Mouse (Mus musculus) limb, embryonic 12.5 days (tissue): ENCODE data around the gene Shisa2. TPM values are rescaled to one million over a fixed set of nuclear protein-coding genes. Genes with fewer than 3 reads are reported as not detected.

ENCODE experiments used
- ATAC-seq: fragments of 200-750 bp; cut with Nextera tagmentation; 2 replicates; pipeline ENCODE4 v1.8.0; 2017; ENCODE audit warnings: low read depth, moderate TSS enrichment; ENCODE audit not compliant: insufficient number of reproducible peaks, insufficient read depth, low FRiP score, low TSS enrichment
- H3K27ac ChIP-seq: fragments of 300-500 bp; sonication (generic); 2 replicates; pipeline ENCODE4 v1.5.1; 2016; ENCODE audit warnings: mild to moderate bottlenecking, moderate library complexity
- H3K27me3 ChIP-seq: fragments of 300-500 bp; sonication (generic); 2 replicates; pipeline ENCODE4 v1.6.1; 2016; ENCODE audit warnings: mild to moderate bottlenecking, moderate library complexity
- H3K36me3 ChIP-seq: fragments of 300-500 bp; sonication (generic); 2 replicates; pipeline ENCODE4 v1.6.1; 2016; ENCODE audit warnings: mild to moderate bottlenecking, moderate library complexity
- H3K4me1 ChIP-seq: fragments of 300-500 bp; sonication (generic); replicated peaks from 2 replicates; pipeline ENCODE4 v1.6.1; 2016
- H3K4me2 ChIP-seq: fragments of 300-500 bp; sonication (generic); 2 replicates; pipeline ENCODE4 v1.6.1; 2016; ENCODE audit warnings: mild to moderate bottlenecking, moderate library complexity
- H3K4me3 ChIP-seq: fragments of 300-500 bp; sonication (generic); replicated peaks from 2 replicates; pipeline ENCODE4 v1.5.1; 2016; ENCODE audit warnings: mild to moderate bottlenecking
- H3K9ac ChIP-seq: fragments of 300-500 bp; sonication (generic); replicated peaks from 2 replicates; pipeline ENCODE4 v1.6.1; 2016; ENCODE audit warnings: mild to moderate bottlenecking, moderate library complexity
- H3K9me3 ChIP-seq: fragments of 300-500 bp; sonication (generic); 2 replicates; pipeline ENCODE4 v1.6.1; 2016; ENCODE audit warnings: mild to moderate bottlenecking, moderate library complexity
- WGBS: fragments of 180-500 bp; shearing (Covaris S2); methylation state at CpG from one replicate; pipeline ENCODE4 v1.1.7; 2016; 5-methylcytosine and 5-hydroxymethylcytosine counted together
- polyA plus RNA-seq: library from polyadenylated mRNA; unstranded; fragments of >200 nt; fragmentation: Nextera tagmentation; extraction: Ambion mirVana; gene quantifications from 2 replicates; pipeline ENCODE4 v1.2.1, GENCODE M21; 2016

The Shisa2 gene
- polyA plus RNA-seq: 89.9 and 96.0 TPM in 2 replicates

DNA sequence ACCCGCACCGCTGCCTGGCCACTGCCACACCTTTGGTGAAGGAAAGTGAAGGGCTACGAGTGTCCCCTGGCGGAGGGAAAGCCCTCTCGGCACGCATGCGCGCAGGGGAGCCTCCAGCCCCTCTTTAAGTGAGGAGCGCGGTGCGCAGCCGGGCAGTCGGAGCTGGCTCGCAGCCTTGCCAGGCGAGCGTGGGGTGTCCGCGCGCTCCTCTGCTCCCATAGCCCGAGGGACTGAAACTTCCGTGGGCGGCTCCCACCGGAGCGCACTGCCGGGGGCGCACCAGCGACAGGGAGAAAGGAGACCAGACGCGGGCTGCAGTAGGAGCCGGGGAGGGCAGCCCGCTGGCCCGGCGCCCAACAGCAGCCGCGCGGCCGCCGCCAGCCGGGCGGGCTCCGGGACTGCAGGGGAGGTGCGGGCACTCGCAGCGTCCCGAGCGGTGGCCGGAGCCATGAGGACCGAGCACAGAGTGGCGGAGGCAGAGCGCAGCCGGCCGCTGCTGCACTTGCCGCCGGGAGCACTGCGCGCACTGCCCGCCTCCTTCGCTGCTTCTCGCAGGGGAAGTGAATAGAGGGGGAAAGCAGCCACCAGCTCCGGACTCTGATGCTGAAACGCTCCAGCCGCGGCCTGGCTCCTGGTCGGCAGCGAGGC is at the start of gene Shisa2:
Gene Shisa2 (plus strand): TSS at position 151 of the 648 bp plus-strand sequence.
- ATAC-seq: peak; percentile 67
- H3K4me3 ChIP-seq: peak within 1 kb of the TSS; percentile 78
- H3K27ac ChIP-seq: peak within 1 kb of the TSS; percentile 94
- WGBS: under 1% methylated on average over 64 of the region's 65 CpGs
- peak within 1 kb of the TSS; percentile 72 for H3K4me2 ChIP-seq
- H3K9ac ChIP-seq: peak within 1 kb of the TSS; percentile 84
- no peaks in the 10 kb centered on the region for H3K9me3 ChIP-seq
- peaks cover 6% of the 10 kb centered on the region for H3K27me3 ChIP-seq
- peaks cover 11% of the 10 kb centered on the region for H3K36me3 ChIP-seq
- peaks cover 37% of the 10 kb centered on the region for H3K4me1 ChIP-seq

DNA sequence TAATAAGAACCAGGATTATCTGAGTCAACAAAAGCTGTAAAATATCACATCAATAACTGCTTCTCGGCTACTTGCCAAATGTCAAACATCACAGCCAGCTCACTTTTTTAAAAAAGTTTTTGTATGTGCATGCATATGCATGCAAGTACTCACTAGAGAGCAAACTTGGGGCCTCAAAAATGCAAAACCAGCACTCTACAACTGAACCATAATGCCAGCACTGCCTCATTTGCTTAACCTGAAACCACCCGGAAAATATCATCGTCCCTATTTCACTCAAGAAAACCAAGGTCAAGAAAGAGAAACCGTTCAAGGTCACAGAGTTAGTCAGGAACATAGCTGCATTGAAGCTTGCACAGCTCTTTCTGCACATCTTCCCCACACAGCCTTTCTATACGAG is 48.7 kb upstream of the Shisa2 start:
- WGBS: 88% methylated on average over 5 of the region's 5 CpGs
- no peak overlapping the region for H3K4me3 ChIP-seq
- H3K4me1 ChIP-seq: no peaks in the 10 kb centered on the region
- no peaks in the 10 kb centered on the region for H3K27me3 ChIP-seq
- H3K9me3 ChIP-seq: no peaks in the 10 kb centered on the region
- H3K27ac ChIP-seq: no peak overlapping the region
- H3K4me2 ChIP-seq: no peak overlapping the region
- no peak overlapping the region for H3K9ac ChIP-seq
- no peak for ATAC-seq
- H3K36me3 ChIP-seq: peaks cover 37% of the 10 kb centered on the region

DNA sequence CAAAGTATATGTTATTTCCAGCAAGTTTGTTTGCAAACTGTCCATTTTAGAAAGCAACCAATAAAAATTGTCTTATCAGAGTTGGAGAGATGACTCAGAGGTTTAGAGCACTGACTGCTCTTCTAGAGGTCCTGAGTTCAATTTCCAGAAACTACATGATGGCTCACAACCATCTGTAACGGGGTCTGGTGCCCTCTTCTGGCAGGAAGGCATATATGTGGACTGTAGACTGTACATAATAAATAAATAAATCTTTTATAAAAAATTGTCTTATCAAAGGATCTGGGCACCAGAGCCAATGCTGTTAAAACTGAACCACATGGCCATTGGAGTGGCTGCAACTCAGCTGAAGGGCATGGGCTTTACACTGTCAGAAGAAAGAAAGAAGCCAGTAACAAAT is 34.5 kb upstream of the Shisa2 start:
- Histone ChIP-seq H3K27ac (no peak overlapping the region), H3K9ac (no peak overlapping the region), H3K4me3 (no peak overlapping the region), H3K9me3 (no peaks in the 10 kb centered on the region), H3K27me3 (no peaks in the 10 kb centered on the region), H3K4me2 (no peak overlapping the region), H3K36me3 (peaks cover 64% of the 10 kb centered on the region), H3K4me1 (no peaks in the 10 kb centered on the region)
- ATAC-seq: no peak
- WGBS: 90% methylated on average over 1 of the region's 1 CpGs

DNA sequence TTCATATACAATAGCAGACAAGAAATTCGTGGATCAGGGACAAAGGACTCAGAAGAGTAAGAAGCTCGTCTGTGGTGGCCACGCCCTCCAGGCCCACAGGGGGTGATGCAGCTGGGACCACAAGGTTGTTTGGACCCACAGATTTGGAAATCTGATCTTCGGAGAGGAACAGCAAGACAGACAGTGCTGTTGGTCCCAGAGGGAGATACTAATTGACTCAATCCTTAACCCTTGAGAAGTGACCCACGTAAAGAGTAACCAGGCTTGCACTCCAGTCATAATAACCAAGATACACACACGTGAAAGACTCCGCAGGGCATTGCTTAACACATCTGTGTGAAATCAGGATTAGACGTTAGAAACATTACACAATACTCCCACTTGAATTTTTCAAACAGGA is 33.2 kb upstream of the Shisa2 start:
- H3K9ac ChIP-seq: no peak overlapping the region
- no peaks in the 10 kb centered on the region for H3K9me3 ChIP-seq
- 85% methylated on average over 8 of the region's 8 CpGs for WGBS
- H3K4me2 ChIP-seq: no peak overlapping the region
- H3K4me3 ChIP-seq: no peak overlapping the region
- H3K27me3 ChIP-seq: no peaks in the 10 kb centered on the region
- H3K36me3 ChIP-seq: peaks cover 51% of the 10 kb centered on the region
- no peak for ATAC-seq
- H3K27ac ChIP-seq: no peak overlapping the region
- H3K4me1 ChIP-seq: peaks cover 4% of the 10 kb centered on the region

DNA sequence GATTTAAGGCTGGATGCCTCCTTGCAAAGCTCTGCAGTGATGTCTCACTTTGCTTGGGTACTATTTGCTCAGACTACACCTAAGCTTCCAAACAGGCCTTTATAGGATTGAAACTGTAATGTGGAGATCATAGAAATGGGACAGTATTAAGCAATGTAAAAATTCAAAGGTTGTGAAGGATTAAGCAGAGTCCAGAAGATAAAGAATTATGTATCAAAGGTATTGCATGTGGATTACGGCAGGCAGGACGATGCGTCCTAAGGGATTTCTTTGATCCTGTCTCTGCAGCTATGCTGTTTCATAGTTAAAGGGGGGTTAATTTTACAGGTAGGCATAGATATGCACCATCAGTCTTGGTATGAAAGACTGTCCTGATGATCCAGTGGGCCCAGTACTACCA is 32.5 kb upstream of the Shisa2 start:
- H3K36me3 ChIP-seq: peaks cover 51% of the 10 kb centered on the region
- ATAC-seq: no peak
- WGBS: 95% methylated on average over 3 of the region's 3 CpGs
- H3K27me3 ChIP-seq: no peaks in the 10 kb centered on the region
- peaks cover 9% of the 10 kb centered on the region for H3K4me1 ChIP-seq
- H3K9me3 ChIP-seq: no peaks in the 10 kb centered on the region
- no peak overlapping the region for H3K4me3 ChIP-seq
- H3K27ac ChIP-seq: no peak overlapping the region
- no peak overlapping the region for H3K9ac ChIP-seq
- H3K4me2 ChIP-seq: no peak overlapping the region

DNA sequence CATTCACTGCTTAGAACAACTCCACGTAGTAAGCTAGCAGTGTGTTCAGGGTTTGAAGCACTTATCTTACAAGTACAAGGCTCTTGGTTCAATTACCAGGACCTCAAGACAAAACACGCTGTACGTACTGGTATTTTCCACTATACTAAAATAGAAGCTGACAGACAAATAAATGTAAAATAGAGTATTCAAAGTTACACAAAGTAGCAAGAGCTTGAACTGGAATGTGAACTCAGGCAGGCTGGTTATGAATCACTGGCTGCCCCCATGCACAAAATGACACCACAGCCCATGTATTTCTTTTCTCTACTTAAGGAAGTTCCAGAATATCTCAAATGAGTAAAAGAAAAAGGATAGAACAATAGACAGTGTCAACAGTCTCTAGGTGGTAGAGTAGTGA is 30.1 kb upstream of the Shisa2 start:
- no peak overlapping the region for H3K9ac ChIP-seq
- 94% methylated on average over 3 of the region's 3 CpGs for WGBS
- H3K27me3 ChIP-seq: no peaks in the 10 kb centered on the region
- no peak overlapping the region for H3K4me2 ChIP-seq
- no peak overlapping the region for H3K4me3 ChIP-seq
- H3K36me3 ChIP-seq: peaks cover 29% of the 10 kb centered on the region; the same call in 1 of the 2 replicates
- no peaks in the 10 kb centered on the region for H3K9me3 ChIP-seq
- H3K27ac ChIP-seq: no peak overlapping the region
- no peak for ATAC-seq
- peaks cover 9% of the 10 kb centered on the region for H3K4me1 ChIP-seq

DNA sequence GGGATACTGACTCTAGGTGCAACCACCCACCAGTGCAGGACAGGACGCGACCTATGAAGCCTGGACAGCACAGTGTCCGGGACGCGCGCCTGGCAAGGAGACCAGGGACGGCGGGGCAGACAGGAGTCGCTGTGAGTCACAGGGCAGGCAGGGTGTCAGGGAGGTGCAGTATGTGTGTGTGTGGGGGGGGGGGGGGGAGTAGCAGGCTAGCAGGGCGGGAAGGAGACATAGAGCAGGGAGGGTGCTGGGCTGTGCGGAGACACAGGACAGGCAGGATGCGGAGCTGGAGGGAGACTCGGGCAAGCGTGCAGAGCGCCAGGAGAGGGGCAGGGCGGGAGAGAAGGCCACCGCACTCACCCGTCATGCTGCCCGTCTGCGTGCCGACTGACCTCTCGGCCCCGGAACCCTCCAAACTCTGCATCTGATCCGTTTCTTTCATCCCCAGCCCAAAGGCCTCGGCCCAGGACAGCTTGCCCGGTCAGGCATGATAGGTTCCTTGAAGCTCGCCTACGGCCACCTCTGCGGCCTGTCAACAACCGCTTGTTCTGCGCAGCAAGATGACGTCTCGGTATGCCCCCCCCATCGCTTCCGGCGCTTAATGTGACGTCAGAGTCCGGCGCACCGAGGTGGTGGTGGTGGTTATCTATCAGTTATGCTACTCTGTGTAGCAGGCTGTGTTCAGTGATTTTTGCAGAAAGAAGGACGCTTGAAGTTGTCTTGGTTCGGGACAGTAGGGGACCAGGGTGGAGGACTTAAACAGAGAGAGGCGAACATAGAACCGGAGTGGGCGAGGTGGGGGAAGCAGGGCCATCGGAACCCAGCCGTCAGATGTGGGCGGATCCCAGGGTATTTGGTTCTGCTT is 27.5 kb upstream of the Shisa2 start, which contains the start of gene Cdadc1:
Gene Cdadc1 (minus strand): TSS at position 562 of the 862 bp plus-strand sequence.
- peak within 1 kb of the TSS; percentile 80 for H3K9ac ChIP-seq
- H3K36me3 ChIP-seq: peaks cover 14% of the 10 kb centered on the region; the same call in 1 of the 2 replicates
- H3K4me2 ChIP-seq: peak within 1 kb of the TSS; percentile 98
- WGBS: under 1% methylated on average over 42 of the region's 48 CpGs
- peak within 1 kb of the TSS; percentile 89 for H3K4me3 ChIP-seq
- no peaks in the 10 kb centered on the region for H3K9me3 ChIP-seq
- H3K27ac ChIP-seq: peak within 1 kb of the TSS; percentile 18; the same call in 1 of the 2 replicates
- peaks cover 9% of the 10 kb centered on the region for H3K4me1 ChIP-seq
- 0 out of 2 replicates have a peak, but pooled peaks cover under 1% of the 10 kb centered on the region for H3K27me3 ChIP-seq
- peak; percentile 78 for ATAC-seq

DNA sequence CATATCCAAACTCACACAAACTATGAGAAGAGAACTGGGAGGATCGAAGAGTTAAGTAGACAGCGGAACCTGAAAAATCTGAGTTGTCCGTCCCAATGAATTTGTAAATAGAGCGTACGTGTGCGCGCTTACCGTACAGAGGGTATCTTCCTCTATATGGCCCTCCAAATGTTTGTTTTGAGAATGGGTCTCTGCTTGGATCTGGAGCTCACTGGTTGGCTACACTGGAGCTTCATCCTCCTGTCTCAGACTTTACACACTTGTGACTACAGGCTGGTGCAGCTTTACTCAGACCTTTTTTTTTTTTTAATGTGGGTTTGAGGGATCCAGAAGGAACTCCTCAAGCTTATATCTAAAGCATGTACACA is 26.9 kb upstream of the Shisa2 start:
- H3K4me3 ChIP-seq: peak overlapping the region; percentile 89
- peak overlapping the region; percentile 98 for H3K4me2 ChIP-seq
- H3K36me3 ChIP-seq: peaks cover 10% of the 10 kb centered on the region; the same call in 1 of the 2 replicates
- H3K27ac ChIP-seq: peak overlapping the region; percentile 18; the same call in 1 of the 2 replicates
- peaks cover 7% of the 10 kb centered on the region; the same call in 1 of the 2 replicates for H3K27me3 ChIP-seq
- peaks cover 9% of the 10 kb centered on the region for H3K4me1 ChIP-seq
- H3K9me3 ChIP-seq: no peaks in the 10 kb centered on the region
- peak overlapping the region; percentile 80 for H3K9ac ChIP-seq
- no peak for ATAC-seq
- WGBS: 2% methylated on average over 8 of the region's 8 CpGs

DNA sequence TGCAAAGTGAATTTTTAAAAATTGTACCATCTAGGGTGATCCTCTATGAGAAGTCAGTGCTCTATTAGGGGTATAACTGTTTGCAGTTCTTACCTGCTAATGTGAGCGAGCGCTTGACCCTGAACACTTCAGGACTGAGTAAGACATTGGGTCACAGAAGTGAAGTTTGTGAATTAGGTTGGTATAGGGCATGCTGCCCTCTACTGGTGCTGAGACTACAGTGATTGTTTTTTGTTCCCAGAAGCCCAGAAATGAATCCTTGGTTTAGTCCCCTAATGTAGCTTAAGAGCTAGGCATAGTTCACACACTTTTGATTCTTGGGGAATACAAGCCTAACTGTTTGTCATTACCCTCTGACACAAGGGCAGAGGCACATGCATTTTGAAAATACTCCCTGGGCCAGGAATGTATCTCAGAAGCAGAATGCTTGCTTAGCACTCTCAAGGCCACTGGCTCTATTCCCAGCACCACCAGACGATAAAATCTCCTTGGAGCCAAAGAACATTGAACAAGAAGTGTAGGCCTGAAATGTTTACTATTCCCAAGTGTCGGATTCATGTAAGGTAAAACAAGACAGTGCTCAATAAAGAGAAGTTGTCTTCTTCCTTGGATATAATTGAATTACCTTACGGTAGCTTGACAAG is 21.0 kb upstream of the Shisa2 start:
- WGBS: 72% methylated on average over 5 of the region's 5 CpGs
- H3K27me3 ChIP-seq: peaks cover 14% of the 10 kb centered on the region; the same call in 1 of the 2 replicates
- ATAC-seq: no peak

DNA sequence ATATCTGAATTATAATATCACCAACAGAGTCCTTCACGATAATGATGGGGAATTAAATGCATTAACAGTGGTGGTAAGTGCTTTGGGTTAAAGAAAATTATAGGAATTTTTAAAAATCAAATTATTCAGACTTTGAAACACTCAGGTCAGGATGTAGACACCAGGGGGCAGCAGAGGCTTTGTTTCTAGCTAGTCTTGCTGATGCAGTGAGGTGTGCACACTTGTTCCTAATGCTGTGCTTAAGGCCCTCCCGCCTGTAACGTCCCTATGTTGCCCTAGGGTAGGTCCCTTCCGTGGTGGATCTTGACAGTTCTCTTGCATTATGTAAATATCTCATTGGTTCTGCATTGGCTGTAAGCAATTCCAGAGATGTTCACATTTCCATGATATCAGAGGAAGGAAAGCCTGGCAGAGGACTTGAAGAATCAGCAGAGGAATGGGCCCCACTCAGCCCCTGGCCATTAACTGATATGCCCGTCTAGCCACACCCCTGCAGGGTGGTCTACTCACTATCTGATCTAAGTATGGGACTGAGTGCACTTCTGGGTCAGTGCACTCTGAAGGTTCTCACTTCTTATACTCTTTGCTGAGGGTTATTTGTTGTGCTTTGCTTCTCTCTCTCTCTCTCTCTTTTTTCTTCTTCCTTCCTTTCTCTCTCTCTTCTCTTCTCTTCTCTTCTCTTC is 19.3 kb upstream of the Shisa2 start:
- ATAC-seq: no peak
- 28% methylated on average over 5 of the region's 5 CpGs for WGBS
- Histone ChIP-seq H3K27ac (no peak overlapping the region), H3K4me1 (peaks cover 4% of the 10 kb centered on the region; the same call in 1 of the 2 replicates), H3K4me2 (no peak overlapping the region), H3K9me3 (no peaks in the 10 kb centered on the region), H3K36me3 (no peaks in the 10 kb centered on the region), H3K9ac (no peak overlapping the region), H3K4me3 (no peak overlapping the region), H3K27me3 (peaks cover 14% of the 10 kb centered on the region; the same call in 1 of the 2 replicates)

More for the DNA sequence above, 21.0 kb upstream of the Shisa2 start:
- Histone ChIP-seq H3K4me2 (no peak overlapping the region), H3K4me3 (no peak overlapping the region), H3K4me1 (peaks cover 4% of the 10 kb centered on the region; the same call in 1 of the 2 replicates), H3K9me3 (no peaks in the 10 kb centered on the region), H3K27ac (no peak overlapping the region), H3K9ac (no peak overlapping the region), H3K36me3 (no peaks in the 10 kb centered on the region)
